Mouse (Mus musculus) frontal cortex, adult 2 months (tissue): Measurements from ENCODE around the gene Klk5. TPM values are rescaled to one million over a fixed set of nuclear protein-coding genes. Genes with fewer than 3 reads are reported as not detected.

Experiments used
- DNase-seq, 2 experiments: peaks; one replicate each; pipeline ENCODE4 v3.0.0; 2022; ENCODE audit warnings: low spot score in 1 of 2; ENCODE audit errors: extremely low spot score in 1 of 2
- polyA plus RNA-seq: library from polyadenylated mRNA; depleted of rRNA; stranded (reverse); fragments of >200 nt; gene quantifications from 2 replicates; pipeline ENCODE4 v1.2.3, GENCODE M21; 2012; rRNA removed

Klk5 gene
- polyA plus RNA-seq, 1 experiment: not detected

- no peak for DNase-seq
Measured at GRCm38 (mm10) chr7:43874868-43875375, 33.2 kb downstream of the Klk5 start.

GRCm38 (mm10) chr7:43876444-43876843, 34.7 kb downstream of the Klk5 start:
- DNase-seq: no peak

- DNase-seq: no peak
Measured at GRCm38 (mm10) chr7:43878281-43878680, 36.5 kb downstream of the Klk5 start.

- DNase-seq: no peak
Measured at GRCm38 (mm10) chr7:43880912-43881311, 39.1 kb downstream of the Klk5 start, which contains the start of gene Klk4. Gene Klk4, plus strand, starts transcription at chr7:43881160.

- no peak for DNase-seq
Measured at GRCm38 (mm10) chr7:43882346-43882745, 40.6 kb downstream of the Klk5 start.

- DNase-seq: no peak
Measured at GRCm38 (mm10) chr7:43882811-43883210, 41.0 kb downstream of the Klk5 start.

- peak in 1 of 2 experiments; percentile 51 for DNase-seq
Measured at GRCm38 (mm10) chr7:43883547-43883946, 41.8 kb downstream of the Klk5 start.

GRCm38 (mm10) chr7:43891365-43891764, 49.6 kb downstream of the Klk5 start:
- DNase-seq: no peak

GRCm38 (mm10) chr7:43891788-43892187, 50.0 kb downstream of the Klk5 start:
- no peak for DNase-seq

- peak; percentile 81 to 97 for DNase-seq
Measured at GRCm38 (mm10) chr7:43894836-43895235, 53.1 kb downstream of the Klk5 start.

Other genes with a start within 250 kb of the Klk5 start
- gene Zfp819, start 234.8 kb upstream of the Klk5 start, polyA plus RNA-seq: 0.11 and 0.16 TPM in 2 replicates
- not detected in 2 replicates for gene Ceacam18, start 207.3 kb upstream of the Klk5 start, polyA plus RNA-seq
- gene Siglece, start 181.8 kb upstream of the Klk5 start, polyA plus RNA-seq: 0.84 and 1.2 TPM in 2 replicates
- 9.2 and 9.4 TPM in 2 replicates for gene Ctu1, start 170.0 kb upstream of the Klk5 start, polyA plus RNA-seq
- gene Klk14, start 151.6 kb upstream of the Klk5 start, polyA plus RNA-seq: 0.08 TPM in 1 of 2 replicates, not detected in the other
- 0.36 TPM in 1 of 2 replicates, not detected in the other for gene Klk13, start 129.4 kb upstream of the Klk5 start, polyA plus RNA-seq
- not detected in 2 replicates for gene Klk12, start 73.1 kb upstream of the Klk5 start, polyA plus RNA-seq
- 0.08 TPM in 1 of 2 replicates, not detected in the other for gene Klk11, start 67.4 kb upstream of the Klk5 start, polyA plus RNA-seq
- gene Klk10, start 60.9 kb upstream of the Klk5 start, polyA plus RNA-seq: 0.17 and 0.18 TPM in 2 replicates
- not detected in 2 replicates for gene Klk9, start 50.1 kb upstream of the Klk5 start, polyA plus RNA-seq
- 3.8 TPM in 2 replicates for gene Klk8, start 44.4 kb upstream of the Klk5 start, polyA plus RNA-seq
- gene Klk7, start 30.7 kb upstream of the Klk5 start, polyA plus RNA-seq: not detected in 2 replicates
- 6.4 and 7.7 TPM in 2 replicates for gene Klk6, start 17.5 kb upstream of the Klk5 start, polyA plus RNA-seq
- gene Klk4, start 39.2 kb downstream of the Klk5 start, polyA plus RNA-seq: not detected in 2 replicates
- not detected in 2 replicates for gene Klk15, start 91.8 kb downstream of the Klk5 start, polyA plus RNA-seq
- gene Klk1b8, start 108.7 kb downstream of the Klk5 start, polyA plus RNA-seq: not detected in 2 replicates
- gene Klk1b1, start 124.8 kb downstream of the Klk5 start, polyA plus RNA-seq: not detected in 2 replicates
- gene Klk1b9, start 134.1 kb downstream of the Klk5 start, polyA plus RNA-seq: not detected in 2 replicates
- gene Klk1b11, start 153.9 kb downstream of the Klk5 start, polyA plus RNA-seq: not detected in 2 replicates
- not detected in 2 replicates for gene Klk1b26, start 170.2 kb downstream of the Klk5 start, polyA plus RNA-seq
- 0.18 TPM in 1 of 2 replicates, not detected in the other for gene Klk1b27, start 210.3 kb downstream of the Klk5 start, polyA plus RNA-seq